Mouse (Mus musculus) midbrain, embryonic 10.5 days (tissue): Measurements from ENCODE around the gene Cfap46. TPM values are rescaled to one million over a fixed set of nuclear protein-coding genes. Genes with fewer than 3 reads are reported as not detected.

ENCODE experiments used
- DNase-seq: peaks from one replicate; pipeline ENCODE4 v3.0.0-alpha.2; 2017; ENCODE audit warnings: low spot score
- H3K27ac ChIP-seq: fragments of 300-500 bp; sonication (generic); replicated peaks from 2 replicates; pipeline ENCODE4 v1.5.1; 2016; ENCODE audit warnings: mild to moderate bottlenecking
- H3K27me3 ChIP-seq: fragments of 300-500 bp; sonication (generic); 2 replicates; pipeline ENCODE4 v1.6.1; 2016; ENCODE audit warnings: low read depth, mild to moderate bottlenecking; ENCODE audit not compliant: poor library complexity, severe bottlenecking
- H3K36me3 ChIP-seq: fragments of 300-500 bp; sonication (generic); 2 replicates; pipeline ENCODE4 v1.6.1; 2016; ENCODE audit warnings: mild to moderate bottlenecking, moderate library complexity
- H3K4me1 ChIP-seq: fragments of 300-500 bp; sonication (generic); 2 replicates; pipeline ENCODE4 v1.6.1; 2016
- H3K4me3 ChIP-seq: fragments of 300-500 bp; sonication (generic); 2 replicates; pipeline ENCODE4 v1.5.1; 2016; ENCODE audit warnings: mild to moderate bottlenecking, moderate library complexity
- H3K9me3 ChIP-seq: fragments of 300-500 bp; sonication (generic); replicated peaks from 2 replicates; pipeline ENCODE4 v1.6.1; 2016; ENCODE audit warnings: mild to moderate bottlenecking
- WGBS: fragments of 180-500 bp; shearing (Covaris S2); methylation state at CpG from one replicate; pipeline ENCODE4 v1.1.7; 2016; 5-methylcytosine and 5-hydroxymethylcytosine counted together
- polyA plus RNA-seq: library from polyadenylated mRNA; unstranded; fragments of >200 nt; fragmentation: Nextera tagmentation; extraction: Ambion mirVana; gene quantifications from 2 replicates; pipeline ENCODE4 v1.2.1, GENCODE M21; 2016

The Cfap46 gene
- 0.27 and 0.30 TPM in 2 replicates for polyA plus RNA-seq

DNA sequence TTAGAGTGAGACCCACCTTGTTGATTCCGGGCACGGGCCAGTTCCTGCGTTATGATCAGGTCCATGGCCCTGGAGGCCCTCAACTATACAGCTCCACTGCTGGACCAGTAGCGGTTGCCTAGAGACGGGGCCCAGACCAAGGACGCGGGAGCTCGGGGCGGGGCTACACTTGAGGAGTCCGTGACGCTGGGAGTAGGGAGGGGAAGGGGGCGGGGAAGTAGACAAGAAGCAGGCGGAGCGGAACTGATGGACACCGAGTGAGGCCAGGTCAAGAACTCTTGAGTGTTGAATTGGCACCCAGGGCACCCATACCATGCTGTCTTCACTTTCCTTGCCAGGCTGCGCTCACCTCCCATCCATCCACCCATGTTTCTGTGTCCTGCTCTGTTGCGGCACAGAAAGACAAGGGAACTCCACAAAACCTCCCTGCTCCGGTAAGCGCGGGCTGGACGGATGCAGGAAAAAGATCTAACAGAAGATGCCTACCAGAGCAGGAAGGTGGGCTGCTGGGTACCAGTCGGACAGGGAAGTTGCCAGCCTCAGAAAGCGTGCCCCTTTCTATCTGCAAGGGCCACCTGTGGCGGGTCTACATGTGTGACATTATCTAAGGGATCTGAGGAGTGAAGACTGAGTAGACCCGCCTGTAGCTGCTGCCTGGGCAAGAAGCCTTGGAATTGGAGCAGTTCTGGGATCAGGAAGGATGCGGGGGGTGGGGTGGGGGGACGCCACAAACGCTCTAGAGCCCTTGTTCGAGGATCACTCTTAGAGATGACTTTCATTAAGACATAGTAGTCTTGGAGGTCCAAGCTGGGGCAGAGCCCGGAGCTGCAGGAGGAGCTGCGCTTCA, at the start of gene Cfap46:
Gene Cfap46, minus strand, starts transcription at position 112 of the 847 bp plus-strand sequence.
- peaks cover 32% of the 10 kb centered on the region for H3K27me3 ChIP-seq
- peak within 1 kb of the TSS; percentile 78 for H3K27ac ChIP-seq
- peaks cover 23% of the 10 kb centered on the region for H3K4me1 ChIP-seq
- H3K36me3 ChIP-seq: no peaks in the 10 kb centered on the region
- H3K9me3 ChIP-seq: no peaks in the 10 kb centered on the region
- 1% methylated on average over 31 of the region's 31 CpGs for WGBS
- peak; percentile 92 for DNase-seq
- peak within 1 kb of the TSS; percentile 70 for H3K4me3 ChIP-seq

DNA sequence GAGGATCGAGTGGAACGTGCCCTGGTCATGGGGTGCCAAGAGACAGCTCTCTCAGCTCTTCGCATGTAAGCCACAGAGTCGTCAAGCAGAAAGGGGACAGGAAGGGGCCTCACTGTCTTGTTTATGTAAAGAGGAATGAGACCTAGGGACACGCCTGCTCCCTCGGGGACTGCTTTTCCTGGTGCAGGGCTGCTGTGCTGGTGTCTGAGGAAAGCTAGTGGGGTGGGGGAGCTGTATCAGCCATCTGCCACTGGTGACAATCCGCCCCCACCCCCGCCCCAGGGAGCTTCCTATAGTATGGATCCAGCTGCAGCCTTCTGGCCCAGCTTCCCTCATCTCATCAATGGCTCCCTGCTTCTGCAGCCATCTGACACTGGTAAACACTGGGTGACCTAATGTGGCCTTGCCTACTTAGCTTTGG, 47.7 kb upstream of the Cfap46 start:
- no peaks in the 10 kb centered on the region for H3K27me3 ChIP-seq
- no peak overlapping the region for H3K4me3 ChIP-seq
- WGBS: 68% methylated on average over 8 of the region's 8 CpGs
- H3K9me3 ChIP-seq: no peaks in the 10 kb centered on the region
- peak overlapping the region; percentile 63 for H3K27ac ChIP-seq
- H3K36me3 ChIP-seq: no peaks in the 10 kb centered on the region
- H3K4me1 ChIP-seq: peaks cover 11% of the 10 kb centered on the region
- no peak for DNase-seq

DNA sequence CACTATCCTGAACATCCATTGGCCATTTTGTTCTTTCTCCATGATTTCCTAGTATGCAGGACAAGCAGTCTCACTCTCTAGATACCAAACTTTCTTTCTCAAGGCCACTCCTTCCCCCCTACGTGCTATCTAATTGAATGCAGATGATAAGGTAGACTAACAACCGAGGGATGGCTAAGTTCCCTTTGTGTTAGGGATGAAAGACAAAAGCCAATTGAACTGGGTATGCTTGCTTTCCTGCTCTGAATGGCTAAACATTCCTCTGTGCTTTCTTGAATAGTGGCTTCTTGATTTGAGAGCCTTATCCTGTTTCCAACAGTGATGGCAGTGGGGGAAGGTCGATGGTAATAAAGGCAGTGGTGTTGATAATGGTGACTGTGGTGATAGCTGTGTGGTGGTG, 43.5 kb upstream of the Cfap46 start:
- Histone ChIP-seq H3K4me1 (peaks cover 11% of the 10 kb centered on the region), H3K27me3 (no peaks in the 10 kb centered on the region), H3K27ac (no peak overlapping the region), H3K4me3 (no peak overlapping the region), H3K36me3 (no peaks in the 10 kb centered on the region), H3K9me3 (no peaks in the 10 kb centered on the region)
- no peak for DNase-seq
- WGBS: 34% methylated on average over 3 of the region's 3 CpGs

DNA sequence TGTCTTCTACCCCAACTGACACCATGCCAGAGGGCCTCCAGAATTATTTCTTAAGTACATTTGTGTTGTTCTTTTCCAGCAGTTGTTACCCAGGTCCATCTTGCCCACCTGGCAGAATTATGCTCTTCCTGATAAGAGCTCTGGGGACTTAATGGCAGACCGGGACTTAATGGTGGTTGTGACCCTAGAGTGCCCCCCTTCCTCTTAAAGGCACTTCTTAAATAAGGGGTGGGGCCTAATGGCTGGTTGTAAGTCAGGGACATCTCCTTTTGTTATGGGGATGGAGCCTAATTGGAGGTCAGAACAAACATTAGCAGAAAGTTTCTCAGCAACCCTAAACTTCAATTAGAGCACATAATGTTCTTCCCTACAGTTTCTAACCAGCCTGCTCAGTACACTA, 42.0 kb upstream of the Cfap46 start:
- Histone ChIP-seq H3K4me3 (no peak overlapping the region), H3K9me3 (no peaks in the 10 kb centered on the region), H3K36me3 (no peaks in the 10 kb centered on the region), H3K27ac (no peak overlapping the region), H3K4me1 (no peaks in the 10 kb centered on the region; the same call in 1 of the 2 replicates), H3K27me3 (no peaks in the 10 kb centered on the region)
- WGBS: 90% methylated on average over 1 of the region's 1 CpGs
- no peak for DNase-seq

DNA sequence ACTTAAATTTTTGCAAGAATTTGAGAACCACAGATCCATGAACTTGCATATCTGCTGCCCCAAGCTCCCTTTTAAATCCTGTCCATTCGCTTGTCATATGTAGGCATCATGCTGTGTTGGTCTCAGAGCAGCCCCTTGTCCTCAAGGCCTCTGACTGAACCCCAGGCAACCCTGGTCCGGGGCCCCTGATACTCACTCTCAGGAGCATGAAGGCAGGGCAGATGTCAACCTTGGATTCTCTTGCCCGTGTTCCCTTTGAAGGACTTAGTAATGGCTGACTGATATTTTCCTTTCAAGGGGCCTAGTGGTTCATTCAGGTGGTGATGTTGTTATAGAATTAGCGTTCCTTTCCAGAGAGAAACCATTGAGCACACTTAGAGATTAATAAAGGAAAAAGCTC, 40.4 kb upstream of the Cfap46 start:
- no peaks in the 10 kb centered on the region for H3K27me3 ChIP-seq
- H3K9me3 ChIP-seq: no peaks in the 10 kb centered on the region
- DNase-seq: no peak
- no peaks in the 10 kb centered on the region; the same call in 1 of the 2 replicates for H3K4me1 ChIP-seq
- no peak overlapping the region for H3K4me3 ChIP-seq
- H3K27ac ChIP-seq: no peak overlapping the region
- no peaks in the 10 kb centered on the region for H3K36me3 ChIP-seq
- 72% methylated on average over 4 of the region's 4 CpGs for WGBS

DNA sequence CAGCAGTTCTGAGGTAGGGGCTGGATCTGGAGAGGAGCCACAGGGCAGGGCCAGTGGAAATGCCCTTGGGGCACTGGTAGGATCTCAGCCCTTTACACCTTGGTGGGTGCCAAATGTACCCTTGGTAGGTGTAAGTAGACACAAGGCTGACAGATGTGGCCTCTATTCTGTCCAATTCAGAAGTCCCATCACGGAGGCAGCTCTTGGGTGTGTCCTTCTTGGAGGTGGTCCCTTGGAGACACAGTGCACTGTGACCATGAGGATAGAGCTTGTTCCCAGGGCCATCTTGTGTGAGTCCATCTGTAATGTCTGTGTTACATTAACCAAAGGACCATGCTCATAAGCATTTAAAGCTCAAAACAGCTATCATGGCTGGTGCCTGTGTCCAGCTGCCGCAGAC, 37.6 kb upstream of the Cfap46 start:
- Histone ChIP-seq H3K4me1 (no peaks in the 10 kb centered on the region), H3K27me3 (no peaks in the 10 kb centered on the region), H3K4me3 (no peak overlapping the region), H3K9me3 (no peaks in the 10 kb centered on the region), H3K36me3 (no peaks in the 10 kb centered on the region), H3K27ac (no peak overlapping the region)
- WGBS: 93% methylated on average over 2 of the region's 2 CpGs
- no peak for DNase-seq

DNA sequence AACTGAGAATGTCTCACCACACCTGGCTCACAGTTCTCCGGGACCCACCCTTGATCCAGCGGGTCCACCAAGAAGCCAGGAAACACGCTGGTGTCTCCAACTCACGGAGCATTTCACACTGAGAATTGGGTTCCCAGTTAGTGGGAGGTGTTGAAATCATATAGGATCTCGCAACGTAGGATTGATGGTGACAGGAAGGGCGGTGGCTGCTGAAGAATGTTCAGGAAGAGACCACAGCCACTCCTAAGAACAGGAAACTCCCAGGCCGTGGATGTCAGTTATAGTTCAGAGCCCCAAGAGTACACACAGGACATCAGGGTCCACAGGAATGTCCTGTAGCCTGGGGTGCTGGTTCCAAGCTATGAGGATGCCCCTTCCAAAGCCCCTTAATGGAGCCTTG, 34.2 kb upstream of the Cfap46 start:
- no peaks in the 10 kb centered on the region for H3K27me3 ChIP-seq
- 86% methylated on average over 8 of the region's 8 CpGs for WGBS

DNA sequence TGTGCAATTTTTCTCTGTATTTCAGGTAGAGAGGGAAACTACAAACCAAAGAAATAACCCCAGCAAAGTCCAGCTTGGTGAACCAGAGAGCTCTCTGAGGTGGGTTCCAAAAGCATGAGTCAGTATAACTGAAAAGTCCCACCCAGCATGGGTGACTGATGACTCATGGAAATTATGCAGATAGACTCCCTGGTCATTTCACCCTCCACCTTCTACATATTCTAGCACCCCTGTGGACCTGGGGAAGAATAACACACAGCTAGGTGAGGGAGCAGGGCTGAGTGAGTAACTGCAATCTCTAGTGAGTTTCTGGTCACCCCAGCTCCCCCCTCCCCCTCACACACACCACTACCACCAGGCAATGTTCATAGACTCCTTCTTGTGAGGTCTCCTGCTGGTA, 28.2 kb upstream of the Cfap46 start:
- H3K9me3 ChIP-seq: no peaks in the 10 kb centered on the region
- no peaks in the 10 kb centered on the region for H3K4me1 ChIP-seq
- no peak overlapping the region for H3K27ac ChIP-seq
- H3K27me3 ChIP-seq: no peaks in the 10 kb centered on the region
- no peaks in the 10 kb centered on the region for H3K36me3 ChIP-seq
- DNase-seq: no peak
- H3K4me3 ChIP-seq: no peak overlapping the region

More for the DNA sequence above, 34.2 kb upstream of the Cfap46 start:
- Histone ChIP-seq H3K36me3 (no peaks in the 10 kb centered on the region), H3K27ac (no peak overlapping the region), H3K9me3 (no peaks in the 10 kb centered on the region), H3K4me3 (no peak overlapping the region), H3K4me1 (no peaks in the 10 kb centered on the region)
- DNase-seq: no peak

DNA sequence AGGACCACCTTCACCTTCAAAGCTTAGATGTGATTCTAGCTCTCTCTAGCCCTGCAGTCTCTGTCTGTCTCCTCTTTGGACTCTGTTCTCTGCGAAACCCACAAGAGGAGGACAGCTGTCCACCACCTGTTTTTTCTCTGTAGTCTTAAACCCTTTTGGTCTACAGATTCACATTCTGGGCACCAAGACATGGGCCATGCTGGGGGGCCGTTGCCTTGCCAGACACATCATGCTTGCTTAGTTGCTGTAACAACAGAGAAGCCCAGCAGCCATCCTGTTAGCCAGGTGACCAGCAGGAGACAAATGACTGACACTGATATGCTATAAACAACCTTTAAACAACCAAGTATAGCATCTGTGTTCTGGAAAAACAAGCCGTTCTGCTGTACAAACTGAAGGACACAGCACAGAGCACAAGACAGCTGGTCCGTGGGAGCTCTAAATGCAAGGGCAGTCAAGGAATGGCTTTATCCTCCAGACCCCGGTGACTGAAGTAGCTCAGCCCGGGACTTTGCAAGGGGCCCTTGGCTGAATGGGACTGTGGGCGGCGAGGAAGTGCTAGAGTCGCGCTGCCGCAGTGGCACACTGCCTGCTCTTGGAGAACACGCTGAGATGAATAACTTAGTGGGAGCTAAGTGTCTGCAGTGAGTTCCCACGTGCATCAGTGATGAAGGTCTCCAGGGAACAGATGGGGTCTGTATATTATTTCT, 22.9 kb upstream of the Cfap46 start:
- WGBS: 65% methylated on average over 13 of the region's 13 CpGs
- no peaks in the 10 kb centered on the region for H3K9me3 ChIP-seq
- no peak overlapping the region for H3K4me3 ChIP-seq
- no peaks in the 10 kb centered on the region for H3K36me3 ChIP-seq
- no peak for DNase-seq
- H3K27ac ChIP-seq: no peak overlapping the region
- peaks cover 8% of the 10 kb centered on the region; the same call in 1 of the 2 replicates for H3K4me1 ChIP-seq
- 0 out of 2 replicates have a peak, but pooled peaks cover 6% of the 10 kb centered on the region for H3K27me3 ChIP-seq

DNA sequence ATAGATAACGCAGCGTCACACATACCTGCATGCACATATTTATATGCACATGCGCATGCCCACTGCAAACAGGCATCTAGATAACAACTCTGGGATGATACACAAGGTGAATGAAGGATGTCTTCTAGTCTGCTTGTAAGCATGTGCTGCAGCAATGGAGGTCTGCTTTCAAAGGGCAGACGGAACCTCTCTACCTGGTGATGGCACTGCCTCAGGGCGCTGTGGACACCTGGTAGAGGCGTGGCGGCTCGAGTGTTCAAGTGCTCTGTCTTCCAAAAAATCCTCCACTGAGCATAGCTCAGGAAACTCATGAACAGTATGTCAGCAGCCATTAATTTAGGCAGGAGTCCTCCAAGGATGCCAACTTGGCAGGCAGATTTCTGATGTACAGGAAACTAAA, 22.2 kb upstream of the Cfap46 start:
- 94% methylated on average over 8 of the region's 8 CpGs for WGBS
- Histone ChIP-seq H3K9me3 (no peaks in the 10 kb centered on the region), H3K4me3 (no peak overlapping the region), H3K4me1 (peaks cover 8% of the 10 kb centered on the region; the same call in 1 of the 2 replicates), H3K27ac (no peak overlapping the region), H3K27me3 (0 out of 2 replicates have a peak, but pooled peaks cover 6% of the 10 kb centered on the region), H3K36me3 (no peaks in the 10 kb centered on the region)
- DNase-seq: no peak

DNA sequence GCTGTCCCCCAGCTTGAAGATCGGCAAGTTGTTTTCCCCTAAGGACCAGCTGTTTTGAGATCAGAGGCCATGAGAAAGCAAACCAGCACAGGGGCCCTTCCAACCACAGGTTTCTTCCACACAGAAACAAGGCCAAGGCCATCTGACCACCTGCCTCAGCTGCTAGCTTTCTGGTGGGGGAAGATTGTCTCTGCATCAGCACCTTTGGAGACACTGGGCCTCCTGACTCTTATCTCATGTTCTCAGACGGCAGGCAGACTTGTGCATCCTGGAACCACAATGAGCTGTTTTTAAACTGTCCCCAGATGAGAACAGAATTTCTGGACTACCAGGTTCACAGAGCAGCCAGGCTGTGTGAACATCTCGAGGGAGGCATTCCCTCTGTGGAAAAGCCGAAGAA, 21.5 kb upstream of the Cfap46 start:
- no peak overlapping the region for H3K27ac ChIP-seq
- no peaks in the 10 kb centered on the region for H3K9me3 ChIP-seq
- no peak overlapping the region for H3K4me3 ChIP-seq
- WGBS: 78% methylated on average over 4 of the region's 4 CpGs
- no peaks in the 10 kb centered on the region for H3K36me3 ChIP-seq
- 0 out of 2 replicates have a peak, but pooled peaks cover 6% of the 10 kb centered on the region for H3K27me3 ChIP-seq
- H3K4me1 ChIP-seq: peaks cover 8% of the 10 kb centered on the region; the same call in 1 of the 2 replicates
- DNase-seq: no peak

DNA sequence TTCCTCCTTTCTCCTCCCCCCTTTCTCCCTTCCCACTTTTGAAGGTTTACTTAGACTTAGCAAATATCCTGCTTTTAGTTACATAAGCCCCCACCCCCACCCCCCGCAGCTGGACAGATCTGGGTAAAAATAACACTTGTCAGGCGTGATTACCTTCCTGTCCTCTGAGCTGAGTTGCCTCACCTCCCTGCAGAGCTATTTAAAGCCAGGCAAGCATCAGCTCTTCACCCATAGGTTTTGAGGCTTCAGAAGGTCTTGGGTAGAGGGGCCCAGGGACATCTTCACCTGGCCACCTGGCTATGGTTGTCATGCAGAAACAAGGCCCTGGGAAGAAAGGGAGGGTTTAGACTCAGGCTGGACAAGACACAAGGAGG, 20.2 kb upstream of the Cfap46 start:
- no peaks in the 10 kb centered on the region for H3K9me3 ChIP-seq
- 22% methylated on average over 2 of the region's 2 CpGs for WGBS
- H3K27me3 ChIP-seq: 0 out of 2 replicates have a peak, but pooled peaks cover 6% of the 10 kb centered on the region
- no peaks in the 10 kb centered on the region for H3K36me3 ChIP-seq
- no peak overlapping the region for H3K27ac ChIP-seq
- no peak for DNase-seq
- H3K4me3 ChIP-seq: no peak overlapping the region
- peaks cover 8% of the 10 kb centered on the region; the same call in 1 of the 2 replicates for H3K4me1 ChIP-seq
